Mouse (Mus musculus) 3134 (cell line): ENCODE measurements around the gene Kcnd3.

Experiments
- DNase-seq: peaks from one replicate; pipeline ENCODE4 v3.0.0-alpha.2; 2011; ENCODE audit warnings: low spot score; ENCODE audit not compliant: insufficient read length; ENCODE audit errors: extremely low read depth

The Kcnd3 gene

DNA sequence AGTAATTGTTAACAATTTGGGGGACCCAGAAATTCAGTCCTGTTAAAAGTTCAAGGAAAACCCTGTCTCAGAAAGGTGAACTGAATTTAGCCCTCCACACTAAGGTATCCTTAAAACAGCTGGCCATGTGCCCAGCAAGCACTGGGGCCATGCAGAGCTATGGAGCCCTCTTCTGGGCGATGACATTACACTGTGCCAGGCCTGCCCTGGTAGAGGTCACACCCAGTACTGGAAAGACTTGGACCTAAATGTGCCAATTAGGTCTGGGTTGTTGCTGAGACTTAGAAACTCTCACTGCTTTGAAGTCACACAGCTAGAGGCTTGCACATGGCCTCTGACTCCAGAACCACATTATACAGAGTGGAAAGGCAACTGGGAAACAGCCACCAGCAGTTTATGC is 190.1 kb downstream of the Kcnd3 start:
- DNase-seq = no peak

DNA sequence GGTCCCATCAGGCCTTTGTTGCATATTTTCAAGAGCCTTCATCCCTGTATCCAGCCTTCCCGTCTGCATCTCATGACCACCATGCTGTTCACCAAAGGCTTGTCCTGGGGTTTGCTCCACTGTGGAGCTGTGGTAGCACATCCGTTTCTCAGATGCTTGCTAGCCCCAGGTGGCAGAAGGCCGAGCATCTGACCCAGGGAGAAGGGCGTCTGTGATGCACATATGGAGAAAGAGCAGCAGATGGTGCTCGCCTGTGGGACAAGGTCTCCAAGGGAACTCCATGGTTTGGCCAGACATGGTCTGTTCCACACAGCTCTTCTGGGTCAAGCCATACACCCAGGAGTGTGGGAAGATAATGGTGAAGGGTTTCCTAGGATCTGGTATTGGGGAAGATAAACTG is 191.4 kb downstream of the Kcnd3 start:
- no peak for DNase-seq

DNA sequence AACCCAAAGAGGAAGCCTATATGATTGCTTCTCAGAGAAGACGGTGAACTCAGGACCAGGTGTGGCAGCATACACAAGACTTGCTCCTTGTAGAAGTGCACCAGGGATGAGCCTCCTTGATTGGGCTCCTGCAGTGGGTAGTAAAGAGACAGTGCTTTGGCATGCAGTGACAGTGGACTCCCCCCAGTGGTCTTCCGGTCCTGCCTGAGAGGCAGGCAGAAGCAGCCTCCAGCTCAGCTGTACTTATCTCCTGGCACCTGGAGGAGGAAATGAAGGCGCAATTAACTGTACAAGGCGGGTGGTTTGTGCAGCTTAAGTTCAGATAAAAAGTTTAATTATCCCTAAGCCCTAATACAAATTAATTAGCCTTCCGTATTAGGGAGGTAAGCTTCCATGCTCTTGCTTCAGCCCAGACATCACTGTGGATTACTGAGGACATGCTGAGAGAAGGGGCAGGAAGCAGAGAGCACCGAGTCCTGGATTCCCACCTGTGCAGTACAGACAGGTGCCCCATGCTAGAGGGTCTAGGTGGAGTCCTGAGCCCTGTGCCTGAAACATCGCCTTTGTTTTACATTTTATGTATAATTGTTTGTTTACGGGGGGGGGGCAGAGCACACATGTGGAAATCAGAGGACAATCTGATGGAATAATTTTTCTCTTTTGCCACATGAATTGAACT is 196.9 kb downstream of the Kcnd3 start:
- DNase-seq = no peak

DNA sequence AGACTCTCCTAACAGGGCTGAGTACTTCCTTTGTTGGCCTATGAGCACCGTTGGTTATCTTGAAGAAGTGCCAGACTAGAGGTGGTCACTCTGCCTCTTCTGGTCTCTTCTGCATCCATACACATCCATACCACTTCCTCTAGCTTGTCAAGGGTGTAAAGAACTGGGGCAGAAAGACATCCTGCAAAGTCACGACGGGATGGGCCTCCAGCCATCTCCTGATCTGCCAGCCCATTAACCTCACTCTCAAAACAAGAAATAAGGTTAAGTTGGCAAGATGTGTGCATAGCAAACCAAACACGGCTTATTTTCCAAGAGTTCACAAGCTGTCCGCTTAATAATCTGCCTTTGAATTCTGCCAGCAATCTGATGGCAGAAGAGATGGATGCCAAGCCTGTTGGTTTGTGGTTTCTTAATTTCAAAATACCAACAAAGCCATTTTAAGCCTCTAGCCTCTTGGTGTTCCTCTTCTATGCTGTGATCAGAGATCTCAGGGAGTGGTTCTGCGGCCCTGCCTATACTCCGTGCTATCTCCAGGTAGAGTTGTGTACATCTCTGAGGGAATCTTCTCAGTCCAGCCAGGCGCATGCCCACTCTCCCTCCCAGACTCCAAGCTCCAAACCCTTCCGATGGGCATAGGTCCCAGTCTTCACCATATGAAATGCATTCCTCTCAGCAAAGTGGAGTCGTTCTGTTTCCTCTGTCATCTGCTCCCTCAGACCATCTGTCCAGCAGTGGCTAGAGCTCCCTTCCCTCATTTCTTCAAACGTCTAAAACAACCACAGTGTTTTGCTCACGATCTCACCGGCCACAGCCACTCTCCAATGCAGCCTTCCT is 201.6 kb downstream of the Kcnd3 start:
- DNase-seq = no peak

DNA sequence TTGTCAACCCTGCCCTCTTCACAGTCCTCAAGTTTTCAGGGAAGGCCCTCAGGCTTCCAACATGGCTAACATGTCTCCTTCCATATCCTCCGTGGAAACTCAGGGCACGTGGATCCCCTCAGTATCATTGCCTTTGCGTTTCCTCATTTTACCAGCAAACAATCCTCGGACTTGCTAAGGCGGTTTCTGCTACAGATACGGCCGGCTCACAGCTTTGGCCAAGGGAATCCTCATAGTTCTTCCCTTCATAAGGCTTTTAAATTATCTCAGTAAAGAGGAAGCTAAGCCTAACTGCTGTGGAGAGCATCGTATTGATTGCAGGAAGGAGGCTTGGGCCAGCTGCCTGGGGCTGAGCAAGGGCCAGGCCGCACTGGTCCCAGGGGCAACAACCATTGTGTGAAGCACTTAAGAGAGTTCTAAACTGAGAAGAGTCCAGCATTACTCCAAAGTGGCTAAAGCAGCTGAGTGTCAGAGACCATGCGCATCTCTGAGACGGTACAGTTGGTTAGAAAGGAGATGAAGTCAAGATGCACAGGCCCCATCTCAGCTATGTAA is 203.0 kb downstream of the Kcnd3 start:
- DNase-seq = no peak

DNA sequence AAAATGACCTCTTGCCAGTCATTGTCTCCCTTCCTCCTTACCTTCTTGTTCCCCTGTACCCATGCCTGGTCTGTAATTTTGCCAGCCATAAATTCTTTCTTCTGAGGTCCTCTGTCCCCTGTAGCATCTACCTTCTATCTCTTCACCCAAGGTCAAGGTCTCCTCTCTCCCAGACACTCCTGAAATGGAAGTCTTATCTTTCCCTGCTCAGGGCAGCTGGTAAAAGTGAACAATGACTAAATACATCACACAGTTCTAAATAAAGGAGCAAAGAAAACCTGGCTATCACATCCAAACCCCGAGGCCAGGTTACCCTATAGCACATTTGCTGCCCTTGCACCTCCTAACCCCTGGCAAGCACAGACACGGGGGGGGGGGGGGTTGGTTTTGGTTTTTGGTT is 208.4 kb downstream of the Kcnd3 start:
- DNase-seq = no peak

DNA sequence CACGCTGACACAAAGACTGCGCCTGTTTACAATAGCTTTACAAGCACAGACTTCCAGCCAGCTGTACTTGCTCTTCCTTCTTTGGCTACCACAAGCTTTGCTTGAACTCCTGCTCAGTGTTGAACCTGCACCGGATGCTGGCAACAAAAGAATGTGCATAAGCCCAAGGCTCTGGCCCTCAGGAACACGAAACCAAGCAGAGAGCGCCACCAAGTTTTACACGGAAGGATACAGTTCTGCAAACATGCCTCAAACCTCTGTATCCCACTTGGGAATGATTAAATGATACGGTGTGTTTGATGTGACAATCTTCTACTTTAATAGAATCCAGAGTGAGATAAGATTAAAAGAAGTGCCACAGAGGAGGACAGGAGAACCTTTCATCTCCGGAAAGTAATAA is 210.9 kb downstream of the Kcnd3 start:
- DNase-seq = no peak

DNA sequence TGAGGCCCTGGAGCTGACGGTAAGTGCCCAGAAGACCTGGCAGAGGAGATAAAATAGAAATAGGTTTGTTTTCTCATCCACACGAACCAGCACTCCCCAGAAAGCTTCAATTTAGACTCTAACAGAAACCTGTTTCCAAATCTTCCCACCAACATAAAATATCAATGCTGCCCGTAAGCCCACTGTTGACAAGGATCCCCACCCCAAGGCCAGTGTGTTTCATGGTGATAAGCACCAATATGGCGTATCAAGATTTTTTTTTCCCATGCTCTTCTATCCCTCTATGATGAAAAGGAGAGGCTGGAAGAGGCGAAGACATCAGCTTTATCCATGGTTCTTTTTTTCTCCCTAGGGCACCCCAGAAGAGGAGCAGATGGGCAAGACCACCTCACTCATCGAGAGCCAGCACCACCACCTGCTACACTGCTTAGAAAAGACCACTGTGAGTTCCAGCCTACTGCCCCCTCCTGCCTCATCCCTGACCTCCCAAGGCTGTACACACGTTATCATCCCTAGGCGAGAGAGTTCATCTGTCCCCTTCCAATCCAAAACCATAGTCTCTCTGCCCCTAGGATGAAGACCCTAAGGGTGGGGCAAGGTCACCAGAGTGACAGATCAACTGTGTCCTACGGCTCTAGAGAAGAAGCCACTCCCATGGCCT is 213.1 kb downstream of the Kcnd3 start:
- DNase-seq = no peak

DNA sequence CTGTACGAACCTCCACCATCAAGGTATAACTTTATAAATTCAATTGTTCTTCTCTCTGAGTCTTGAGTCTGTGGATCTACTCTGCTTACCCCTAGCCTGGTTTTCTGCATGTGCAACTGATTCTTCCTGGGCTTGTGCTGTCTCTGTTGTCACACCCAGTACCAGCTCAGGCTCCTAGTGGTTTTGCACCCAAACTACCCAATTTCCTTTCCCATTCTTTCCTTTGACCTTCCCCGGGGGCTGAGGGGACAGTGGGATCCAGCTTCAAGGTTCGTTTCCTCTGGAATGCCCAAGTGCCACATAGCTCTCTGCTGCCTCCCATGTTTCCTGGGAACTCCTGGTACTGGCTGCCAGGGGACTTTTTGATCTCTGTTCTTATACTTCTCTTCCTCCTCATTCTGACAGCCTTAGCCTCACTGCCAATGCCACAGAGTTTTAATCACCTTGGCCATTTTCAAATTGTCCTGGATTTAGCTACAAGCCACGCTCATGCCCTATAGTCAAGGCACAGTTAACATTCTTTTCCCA is 214.9 kb downstream of the Kcnd3 start:
- no peak for DNase-seq

DNA sequence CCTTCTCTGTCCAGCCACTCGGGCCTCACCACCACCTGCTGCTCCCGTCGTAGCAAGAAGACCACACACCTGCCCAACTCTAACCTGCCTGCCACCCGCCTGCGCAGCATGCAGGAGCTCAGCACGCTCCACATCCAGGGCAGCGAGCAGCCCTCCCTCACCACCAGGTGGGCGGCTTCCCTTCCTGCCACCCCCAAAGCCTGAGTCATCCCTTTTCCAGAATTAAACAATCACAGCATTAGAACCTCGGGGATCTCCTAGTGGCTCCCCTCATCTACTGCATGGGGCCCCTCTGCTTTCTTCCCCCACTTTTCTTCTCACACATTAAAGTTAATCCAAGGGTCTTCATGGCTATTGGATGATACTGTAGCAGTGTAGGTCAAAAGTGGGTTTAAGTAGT is 216.0 kb downstream of the Kcnd3 start:
- DNase-seq = no peak

DNA sequence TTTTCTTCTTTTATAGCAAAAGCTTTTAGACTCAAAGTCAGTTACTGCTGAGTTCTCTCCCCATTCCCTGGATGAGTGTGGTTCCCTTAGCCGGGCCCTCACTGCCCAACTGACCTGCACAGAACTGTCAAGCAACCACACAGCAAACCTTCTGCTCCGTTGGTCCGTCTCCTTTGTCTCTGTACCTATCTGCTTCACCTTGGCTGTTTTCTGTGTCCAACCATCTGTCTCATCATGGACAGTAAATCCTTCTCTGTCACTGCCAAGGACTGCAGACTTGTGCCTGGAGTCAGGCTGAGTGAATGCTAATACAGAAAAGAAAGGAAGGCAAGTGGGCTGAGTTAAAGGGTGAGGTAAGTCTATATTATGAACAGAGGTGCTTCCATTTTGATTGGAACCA is 217.6 kb downstream of the Kcnd3 start:
- DNase-seq = no peak

DNA sequence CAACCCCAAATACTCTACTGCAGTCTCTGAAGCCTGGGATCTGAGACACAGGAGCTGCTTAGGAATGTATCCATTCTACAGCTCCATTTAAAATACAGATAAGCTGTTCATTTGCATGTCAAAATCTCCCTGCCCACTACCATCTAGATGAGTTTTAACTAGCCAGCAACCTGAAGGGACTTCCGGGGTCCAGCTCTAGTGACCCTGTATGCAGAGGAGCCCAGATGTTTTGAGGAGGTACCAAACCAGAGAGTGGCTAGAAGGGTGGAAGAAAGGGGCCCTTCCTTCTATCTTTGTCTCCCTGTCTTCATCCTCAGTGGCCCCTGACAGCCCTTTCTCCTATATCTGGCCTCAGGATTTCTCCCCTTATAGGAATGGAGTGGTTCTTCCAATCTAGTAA is 218.7 kb downstream of the Kcnd3 start:
- no peak for DNase-seq

DNA sequence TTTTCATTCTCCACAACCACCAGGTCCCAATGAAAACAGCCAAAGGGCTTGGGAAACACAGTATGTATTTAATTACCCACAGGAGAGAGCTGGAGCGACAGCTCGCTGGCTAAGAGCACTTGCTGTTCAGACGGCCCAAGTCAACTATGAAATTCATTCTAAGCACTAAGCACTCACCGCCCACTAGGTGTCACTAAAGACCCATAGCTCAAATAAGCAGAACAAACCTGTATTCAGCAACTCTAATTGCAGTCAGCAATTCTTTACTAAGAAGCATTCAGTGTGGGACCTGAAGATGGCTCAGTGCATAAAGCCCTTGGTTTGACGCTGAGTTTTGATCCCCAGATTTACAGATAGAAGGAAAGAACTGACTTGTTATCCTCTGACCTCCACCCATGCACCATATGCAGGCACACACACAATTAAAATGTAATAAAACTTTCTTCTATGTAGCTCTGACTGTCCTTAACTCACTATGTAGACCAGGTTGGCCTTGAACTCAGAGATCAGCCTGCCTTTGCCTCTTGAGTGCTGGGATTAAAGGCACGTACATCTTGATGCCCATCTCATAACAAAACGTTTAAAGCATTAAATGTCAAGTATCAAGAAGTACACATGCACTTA is 222.6 kb downstream of the Kcnd3 start:
- DNase-seq = no peak

DNA sequence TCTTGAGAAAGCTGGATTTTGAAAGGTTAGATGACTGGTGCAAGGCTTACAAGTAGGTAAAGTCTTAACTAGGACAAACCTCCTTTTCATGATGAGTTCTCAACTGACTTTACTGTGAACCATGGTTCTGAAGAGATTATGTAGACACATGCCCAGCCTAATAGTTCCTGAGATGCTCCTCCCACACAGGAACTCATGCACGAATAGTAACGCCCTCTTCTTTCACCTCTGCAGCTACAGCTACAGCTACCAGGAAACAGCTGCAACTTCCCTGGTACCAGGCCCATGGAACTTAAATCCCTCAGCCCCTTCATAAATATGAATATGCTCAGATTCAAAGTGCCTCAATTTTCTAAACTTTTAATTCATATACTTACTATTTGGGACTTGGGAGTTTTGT is 223.8 kb downstream of the Kcnd3 start:
- no peak for DNase-seq

DNA sequence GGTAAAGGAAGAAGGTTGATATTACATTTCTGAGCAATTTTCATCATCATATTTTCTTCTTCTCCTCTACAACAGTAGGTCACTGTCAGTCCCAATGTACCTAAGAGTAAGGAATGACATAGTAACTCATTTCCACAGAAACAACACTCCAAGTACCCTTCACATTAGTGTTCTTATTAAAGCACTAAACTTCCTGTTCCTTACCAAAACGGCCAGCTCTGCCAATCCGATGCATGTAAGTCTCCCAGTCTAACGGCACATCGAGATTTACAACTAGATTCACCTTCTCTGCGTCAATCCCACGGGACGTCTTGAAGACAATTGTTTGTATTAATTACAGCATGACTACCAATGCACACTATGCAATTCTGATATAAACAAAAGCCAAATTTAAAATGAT is 228.2 kb downstream of the Kcnd3 start:
- no peak for DNase-seq

DNA sequence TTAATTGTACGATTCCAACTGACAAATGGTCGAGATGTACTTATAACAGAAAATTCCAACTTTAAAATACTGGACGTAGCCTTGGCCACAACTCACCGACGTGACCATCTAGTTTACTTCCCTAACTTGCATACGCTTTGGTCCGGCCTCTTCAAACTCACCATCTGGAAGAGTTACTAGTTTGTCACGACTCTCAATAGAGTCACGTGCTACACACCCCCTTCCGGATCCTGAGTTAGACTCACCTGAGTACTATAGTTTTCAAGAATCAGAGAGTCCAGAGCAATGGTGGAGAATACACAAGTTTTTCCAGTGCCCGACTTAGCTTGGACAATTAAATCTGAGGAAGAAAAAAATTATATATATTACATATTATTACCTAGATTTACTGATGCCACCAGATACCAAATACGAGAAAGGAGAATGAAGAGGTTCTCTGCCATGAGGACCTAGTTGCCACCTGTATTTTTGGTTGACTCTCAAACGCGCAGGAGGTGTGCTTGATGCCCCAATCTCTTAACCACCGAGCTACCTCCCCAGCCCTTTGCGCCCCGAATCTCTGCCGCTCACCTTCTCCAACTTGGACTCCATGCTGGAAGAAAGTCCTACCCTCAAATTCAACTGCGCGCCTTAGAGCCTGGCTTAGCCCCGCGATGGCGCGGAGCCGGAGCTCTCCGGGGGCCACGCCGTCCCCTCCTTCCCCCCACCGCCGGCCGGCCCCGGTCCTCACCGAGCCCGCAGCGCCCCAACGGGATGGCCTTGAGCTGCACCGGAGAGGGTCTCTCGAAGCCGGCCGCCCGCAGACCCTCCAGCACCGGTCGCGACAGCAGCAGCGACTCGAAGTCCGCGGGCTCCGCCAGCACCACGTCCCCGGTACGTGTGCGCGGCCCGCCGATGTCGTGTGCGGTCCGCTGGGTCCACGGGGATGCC is 234.5 kb downstream of the Kcnd3 start:
- DNase-seq = no peak

DNA sequence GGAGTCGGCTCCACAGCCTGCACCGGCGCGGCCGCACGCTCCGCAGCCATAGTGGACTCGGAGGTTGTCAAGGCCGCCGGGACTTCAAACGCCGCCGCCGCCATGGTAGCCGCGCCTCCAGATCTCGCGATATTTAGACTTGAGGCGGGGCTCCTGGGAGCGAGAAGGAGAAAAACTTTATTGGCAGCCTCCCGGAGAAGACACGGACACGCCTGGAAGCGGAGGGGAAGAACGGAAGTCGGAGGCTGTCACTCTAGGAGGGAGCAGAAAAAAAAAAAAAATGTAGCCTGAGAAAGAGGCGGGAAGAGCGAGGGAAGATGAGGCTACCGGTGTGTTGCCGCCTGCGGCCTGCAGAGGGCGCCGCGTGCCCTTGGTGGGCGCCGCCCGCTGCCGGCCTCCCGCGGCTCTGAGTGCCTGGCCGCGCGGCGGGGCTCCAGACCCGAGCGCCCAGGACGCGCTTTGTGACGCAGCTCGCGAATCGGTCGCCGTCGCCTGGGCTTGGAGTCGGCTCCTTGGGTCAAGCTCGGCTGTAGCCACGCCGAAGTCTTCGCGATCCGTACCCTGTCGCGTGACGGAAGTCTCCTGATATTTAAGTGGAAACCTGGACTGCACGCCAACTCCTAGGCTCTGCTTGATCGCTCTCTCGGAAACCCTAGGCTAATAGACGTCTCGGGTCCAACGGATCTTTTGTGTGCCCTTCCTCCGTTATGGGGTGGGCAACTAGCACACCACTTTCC is 235.4 kb downstream of the Kcnd3 start, which contains the start of gene Ddx20:
Gene Ddx20 (minus strand): TSS at position 251 of the 737 bp plus-strand sequence.
- peak; percentile 93 for DNase-seq

DNA sequence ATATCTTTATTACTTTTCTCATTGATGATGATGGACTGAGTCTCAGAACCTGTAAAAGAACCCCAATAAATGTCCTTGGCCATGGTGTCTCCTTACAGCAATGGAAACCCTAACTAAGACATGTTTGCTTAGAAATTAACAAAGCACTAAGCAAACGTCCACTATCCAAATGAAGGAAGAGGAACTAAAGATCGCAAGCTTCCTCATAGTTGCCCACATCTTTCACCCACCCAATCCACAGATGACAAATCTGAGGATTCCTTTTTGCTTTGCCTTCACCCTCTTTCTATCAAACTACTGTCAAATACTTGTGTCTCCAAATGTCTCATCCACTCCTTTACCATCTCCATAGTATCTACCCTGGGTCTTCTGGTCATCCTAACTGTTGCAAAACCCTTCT is 236.4 kb downstream of the Kcnd3 start:
- no peak for DNase-seq
